Mouse (Mus musculus) c-Kit-positive CD71-positive TER-119-negative erythroid progenitor cells, embryonic 14.5 days (primary cell): ENCODE results near the gene Adgrg1.

Experiments
- DNase-seq: peaks from one replicate; pipeline ENCODE4 v3.0.0-alpha.2; 2013; ENCODE audit warnings: low read depth

Gene Adgrg1

DNA sequence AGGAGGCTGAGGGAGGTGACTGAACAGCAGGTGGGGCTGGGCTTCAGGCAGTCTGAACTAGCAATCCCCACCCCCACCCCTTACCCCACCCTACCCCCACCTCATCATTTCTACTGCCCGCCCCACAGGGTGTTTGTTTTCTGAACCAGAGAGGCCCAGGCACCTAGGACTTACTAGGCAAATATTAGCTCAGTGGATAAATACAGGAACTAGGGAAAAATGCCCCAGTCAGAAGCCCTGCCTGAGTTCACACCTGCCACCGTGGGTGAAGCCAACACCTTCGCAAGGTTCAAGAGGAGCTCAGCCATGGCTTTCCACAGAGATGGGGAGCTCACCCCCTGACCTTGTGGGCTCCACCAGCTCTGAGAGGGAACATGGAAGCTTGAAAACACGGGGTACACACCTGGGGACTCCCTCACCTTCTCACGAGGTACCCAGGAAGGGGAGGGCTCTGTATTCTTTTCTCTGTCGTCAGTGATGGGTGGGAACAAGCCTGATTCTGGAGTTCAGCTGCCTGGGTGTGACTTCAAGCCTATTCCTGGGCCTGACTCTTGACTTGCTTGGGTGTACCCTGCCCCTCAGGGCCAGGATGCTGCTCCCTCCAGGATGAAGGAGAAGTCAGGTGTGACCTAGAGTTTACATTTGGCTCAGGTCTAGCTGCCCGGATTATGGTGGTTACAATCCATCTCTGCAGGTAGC lies at the start of gene Adgrg1:
Adgrg1 (plus strand) TSS at position 285 of the 699 bp plus-strand sequence.
- DNase-seq, result no peak

DNA sequence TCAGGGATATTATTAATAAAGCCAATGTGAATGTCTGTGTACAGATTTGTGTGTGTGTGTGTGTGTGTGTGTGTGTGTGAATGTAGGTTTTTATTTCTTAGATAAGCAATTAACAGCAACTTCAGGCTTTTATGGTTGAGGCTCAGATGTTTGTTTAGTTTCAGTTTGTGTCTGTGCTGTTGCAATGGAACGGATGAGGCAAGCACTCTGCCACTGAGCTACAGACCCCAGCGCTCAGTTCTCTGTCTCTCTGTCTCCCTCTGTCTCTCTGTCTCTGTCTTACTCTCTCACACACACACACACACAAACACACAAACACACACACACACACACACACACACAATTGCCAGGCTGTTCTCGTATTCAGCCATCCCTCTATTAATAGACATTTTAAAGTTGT lies 46.3 kb upstream of the Adgrg1 start:
- DNase-seq, result no peak

DNA sequence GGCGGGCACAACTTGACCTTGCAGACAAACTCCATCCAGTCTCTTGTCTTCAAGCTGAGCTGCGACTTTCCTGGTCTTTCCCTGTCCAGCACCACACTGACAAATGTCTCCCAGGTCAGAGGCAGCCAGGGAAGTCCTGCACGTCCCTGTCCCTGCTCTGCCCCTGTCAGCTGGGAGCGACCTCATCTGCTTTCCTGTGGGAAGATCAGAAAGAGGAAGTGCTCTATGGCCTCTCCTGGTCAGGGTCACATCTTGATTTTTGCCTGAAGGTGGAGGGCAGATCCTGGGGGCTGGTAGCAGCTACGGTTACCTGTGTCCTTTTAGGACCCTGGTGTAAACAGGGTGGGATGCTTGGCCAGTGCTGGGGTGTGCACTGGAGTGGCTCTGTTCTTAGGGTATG lies 40.6 kb upstream of the Adgrg1 start:
- DNase-seq, result no peak

DNA sequence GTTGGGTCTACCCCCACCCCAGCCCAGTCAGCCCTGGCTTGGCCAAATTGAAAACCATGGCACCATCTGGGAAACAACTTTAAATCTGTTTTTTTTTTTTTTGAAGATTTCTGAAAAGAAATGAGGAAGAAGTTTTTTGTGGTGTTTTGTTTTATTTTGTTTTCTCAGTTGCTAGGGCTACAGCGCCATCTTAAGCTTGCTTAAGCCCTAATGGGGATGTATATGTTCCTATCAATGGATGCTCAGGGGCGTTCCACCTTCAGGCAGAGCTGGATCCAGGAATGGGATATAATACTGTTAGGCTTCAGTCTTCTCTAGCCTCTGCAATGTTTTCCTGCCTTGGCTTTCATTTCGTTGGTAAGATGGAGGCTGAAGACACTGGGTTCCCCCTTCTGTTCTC lies 39.4 kb upstream of the Adgrg1 start:
- no peak for DNase-seq

DNA sequence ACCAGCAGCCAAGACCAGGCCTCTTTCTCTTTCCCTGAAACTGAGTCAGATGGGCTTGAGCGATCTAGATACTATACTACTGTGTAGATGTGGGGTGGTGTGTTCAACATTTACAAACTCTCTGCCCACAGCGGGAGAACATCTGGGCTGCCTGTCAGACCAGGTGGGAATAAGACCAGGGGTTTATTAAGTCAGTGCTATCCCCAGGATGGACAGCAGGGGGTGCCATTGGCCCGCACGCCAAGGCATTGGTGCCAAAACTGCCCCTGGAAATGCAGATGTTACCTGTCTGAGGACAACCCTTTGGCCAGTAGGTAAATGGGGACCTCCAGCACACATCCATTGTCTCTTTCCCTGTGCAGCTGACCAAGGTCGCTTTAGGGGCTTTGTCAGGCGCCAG lies 32.0 kb upstream of the Adgrg1 start:
- DNase-seq, result no peak

DNA sequence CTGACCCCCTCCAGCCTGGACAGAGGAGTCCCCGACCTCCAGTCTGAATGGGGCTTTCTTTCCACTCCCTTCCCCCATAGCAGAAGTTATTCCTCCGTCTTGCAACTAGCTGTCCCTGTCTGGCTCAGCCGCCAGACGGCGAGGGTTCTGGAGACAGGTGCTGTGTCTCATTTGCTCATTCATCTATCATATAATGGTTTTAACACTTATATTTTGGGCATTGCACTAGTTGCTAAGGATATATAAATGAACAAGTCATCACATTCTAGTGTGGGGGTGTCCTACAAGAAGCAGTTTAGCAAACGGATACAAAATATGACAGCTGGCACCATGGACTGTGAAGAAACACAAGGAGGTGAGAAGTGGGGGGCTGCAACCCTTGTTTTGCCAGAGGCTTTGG lies 29.4 kb upstream of the Adgrg1 start:
- DNase-seq, result no peak

DNA sequence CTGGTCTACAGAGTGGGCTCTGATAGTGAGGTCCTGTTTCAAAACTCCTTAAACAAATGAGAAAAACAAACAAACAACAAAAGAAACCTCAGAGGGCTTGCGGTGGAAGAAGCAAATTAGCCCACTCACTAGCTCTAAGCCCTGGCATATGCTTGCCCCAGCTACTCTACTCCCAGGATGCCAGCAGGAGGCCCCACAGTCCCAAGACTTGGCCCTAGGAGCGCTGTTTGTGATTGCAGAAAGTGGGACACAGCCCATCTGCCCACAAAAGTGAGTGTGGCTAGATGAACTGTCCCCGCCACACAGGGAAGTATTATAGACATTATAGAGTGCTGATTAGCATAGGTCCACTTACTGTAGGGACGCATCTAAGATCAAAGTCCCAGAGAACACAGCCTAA lies 26.1 kb upstream of the Adgrg1 start:
- DNase-seq, result no peak

DNA sequence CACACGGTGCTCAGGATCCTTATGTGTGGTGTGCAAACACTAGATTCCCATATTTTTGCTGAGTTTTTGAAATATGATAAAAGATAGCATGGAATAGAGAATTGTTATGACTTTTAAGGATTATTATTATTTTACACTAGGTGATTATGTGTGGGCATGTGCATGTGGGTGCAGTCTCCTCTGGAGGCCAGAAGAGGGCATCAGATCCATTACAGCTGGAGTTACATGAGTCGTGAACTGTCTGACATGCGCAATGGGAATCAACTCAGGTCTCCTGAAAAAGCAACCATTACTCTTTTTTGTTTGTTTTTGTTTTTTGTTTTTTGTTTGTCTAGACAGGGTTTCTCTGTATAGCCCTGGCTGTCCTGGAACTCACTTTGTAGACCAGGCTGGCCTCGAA lies 25.5 kb upstream of the Adgrg1 start:
- no peak for DNase-seq

DNA sequence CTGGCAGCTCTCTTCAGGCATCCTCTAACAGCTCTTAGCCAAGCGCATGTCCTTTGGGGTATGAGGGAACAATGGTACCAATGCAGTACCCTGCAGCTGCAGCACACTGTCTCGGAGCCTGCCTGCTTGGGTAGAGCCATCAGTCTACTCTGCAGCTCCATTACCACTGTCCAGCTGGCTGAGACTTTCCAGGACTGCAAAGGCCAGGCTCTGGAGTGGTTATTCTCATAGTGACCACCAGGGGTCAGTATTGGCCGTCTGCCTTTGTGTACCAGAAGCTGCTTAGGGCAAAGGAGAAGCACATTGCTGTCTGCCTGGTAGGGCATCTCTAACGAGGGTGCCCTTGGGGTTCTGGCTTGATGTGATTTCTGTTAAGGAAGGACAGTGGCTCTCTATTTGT lies 24.5 kb upstream of the Adgrg1 start:
- DNase-seq, result peak; percentile 68

DNA sequence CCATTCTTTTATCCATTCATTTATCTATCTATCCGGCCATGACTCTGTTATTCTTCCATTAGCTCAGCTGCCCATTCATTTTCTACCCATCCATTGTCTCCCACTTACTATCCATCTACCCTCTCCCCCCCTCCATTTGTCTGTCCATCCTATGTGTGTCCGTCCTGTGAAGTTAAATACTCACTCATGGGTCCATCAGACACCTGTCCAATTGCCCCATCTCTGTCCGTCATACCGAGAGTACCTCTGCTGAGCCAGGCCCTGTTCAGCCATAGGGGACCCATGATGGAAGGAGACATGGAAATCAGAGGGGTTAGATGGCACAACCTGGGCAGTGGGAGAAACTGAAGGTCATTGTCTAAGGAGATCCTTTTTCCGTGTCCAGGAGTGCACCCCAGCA lies 24.1 kb upstream of the Adgrg1 start:
- no peak for DNase-seq

DNA sequence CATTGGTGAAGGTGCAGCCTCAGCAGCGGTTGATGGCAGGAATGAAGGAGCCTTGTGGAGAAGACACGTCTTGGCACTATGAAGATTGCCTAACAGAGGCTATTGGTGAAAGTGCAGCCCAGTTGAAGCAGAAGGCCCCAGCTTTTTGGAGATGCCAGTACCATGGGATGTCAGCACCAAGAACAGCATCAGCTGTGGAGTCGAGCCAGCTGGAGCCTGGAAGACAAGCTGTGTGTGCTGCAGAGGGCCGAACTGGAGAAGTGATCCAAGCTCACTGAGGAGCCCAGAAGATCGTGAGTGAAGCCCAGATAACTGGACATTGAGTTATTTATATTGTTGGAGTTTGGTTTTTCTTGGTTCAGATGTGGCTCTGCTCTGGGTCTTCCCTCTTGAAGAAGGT lies 22.5 kb upstream of the Adgrg1 start:
- no peak for DNase-seq

DNA sequence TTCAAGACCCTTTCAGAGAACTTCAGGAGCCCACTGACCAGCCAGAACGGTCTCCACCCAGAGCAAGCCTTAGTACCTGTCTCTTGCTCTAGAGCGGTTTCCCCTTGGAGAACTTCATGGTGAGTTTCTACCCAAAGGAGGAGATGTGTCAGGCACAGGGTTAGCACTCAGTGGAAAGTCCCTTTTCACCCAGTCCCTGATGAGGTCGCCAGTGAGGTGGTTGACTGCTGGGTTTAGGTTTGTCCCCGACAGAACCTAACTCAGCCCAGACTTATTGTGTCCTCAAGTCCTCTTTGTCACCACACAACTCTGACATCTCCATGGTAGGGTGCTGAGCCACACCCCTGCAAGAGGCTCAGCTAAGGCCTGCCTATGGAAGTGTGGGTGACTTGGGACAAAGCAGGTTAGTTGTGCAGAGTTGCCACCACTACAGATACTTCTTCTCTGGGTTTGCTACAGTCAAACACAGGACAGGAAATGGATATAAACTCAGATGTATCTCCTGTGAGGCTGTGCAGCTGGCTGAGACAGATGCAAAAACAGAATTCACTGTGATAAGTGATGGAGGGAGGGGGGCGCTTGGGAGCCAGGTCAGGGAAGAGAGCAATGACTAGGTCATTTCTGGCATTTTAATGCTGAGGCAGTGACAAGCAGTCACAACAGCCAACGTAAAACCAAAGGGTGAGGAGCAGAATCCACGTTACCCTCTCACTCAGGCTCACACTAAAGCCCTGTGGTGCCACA lies 20.8 kb upstream of the Adgrg1 start:
- no peak for DNase-seq

DNA sequence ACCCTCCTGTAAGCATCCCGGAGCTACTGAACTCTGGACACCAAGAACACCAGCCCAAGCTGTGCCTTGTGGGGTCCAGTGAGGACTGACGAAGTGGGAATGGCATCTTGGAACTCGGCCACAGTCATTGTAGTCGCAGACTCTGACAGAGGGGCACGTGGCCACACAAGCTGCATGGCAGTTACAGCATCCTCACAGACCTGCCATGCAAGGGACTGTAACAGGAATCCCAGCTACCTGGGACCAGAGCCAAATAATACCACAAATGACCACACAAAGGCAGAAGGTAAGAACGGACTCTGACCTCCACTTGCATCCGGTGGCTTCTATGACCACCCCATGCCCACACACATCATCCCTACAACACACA lies 20.2 kb upstream of the Adgrg1 start:
- no peak for DNase-seq

DNA sequence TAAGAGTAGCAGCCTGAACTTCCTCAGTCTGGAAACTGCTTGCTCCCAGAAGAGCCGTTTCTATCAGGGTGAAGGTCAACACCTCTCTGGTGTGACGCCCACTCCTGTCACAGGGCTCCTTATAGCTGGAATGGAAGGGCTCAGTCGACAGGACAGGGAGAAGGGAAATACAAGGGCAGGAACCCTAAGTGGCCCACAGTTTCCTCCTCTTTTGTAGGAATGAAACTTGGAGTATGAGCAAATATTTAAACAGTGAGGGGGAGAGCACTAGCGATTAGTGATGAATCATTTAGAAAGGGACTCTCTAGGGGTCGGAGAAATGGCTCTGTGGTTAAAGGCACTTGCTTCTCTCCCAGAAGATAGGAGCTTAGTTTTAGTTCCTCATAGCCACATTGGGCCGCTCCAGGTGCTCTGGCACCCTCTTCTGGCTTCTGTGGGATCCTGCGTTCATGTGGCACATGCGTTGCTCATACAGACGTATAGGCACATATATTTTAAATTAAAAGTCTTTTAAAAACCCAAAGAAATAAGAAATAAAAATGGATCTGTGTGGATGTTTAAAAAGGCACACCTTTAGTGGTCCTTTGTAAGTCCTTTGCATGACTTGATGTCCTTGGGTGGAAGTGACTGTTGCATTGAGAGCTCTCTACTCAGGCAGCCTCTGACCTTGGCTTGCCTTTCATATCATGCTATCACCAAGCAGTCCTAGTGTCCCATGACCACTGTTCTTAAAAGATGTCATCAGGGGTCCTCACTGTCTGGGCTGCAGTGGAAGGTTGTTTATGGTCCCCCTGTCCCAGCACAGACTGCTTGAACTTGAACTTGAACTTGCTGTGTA lies 19.4 kb upstream of the Adgrg1 start:
- peak; percentile 67 for DNase-seq

DNA sequence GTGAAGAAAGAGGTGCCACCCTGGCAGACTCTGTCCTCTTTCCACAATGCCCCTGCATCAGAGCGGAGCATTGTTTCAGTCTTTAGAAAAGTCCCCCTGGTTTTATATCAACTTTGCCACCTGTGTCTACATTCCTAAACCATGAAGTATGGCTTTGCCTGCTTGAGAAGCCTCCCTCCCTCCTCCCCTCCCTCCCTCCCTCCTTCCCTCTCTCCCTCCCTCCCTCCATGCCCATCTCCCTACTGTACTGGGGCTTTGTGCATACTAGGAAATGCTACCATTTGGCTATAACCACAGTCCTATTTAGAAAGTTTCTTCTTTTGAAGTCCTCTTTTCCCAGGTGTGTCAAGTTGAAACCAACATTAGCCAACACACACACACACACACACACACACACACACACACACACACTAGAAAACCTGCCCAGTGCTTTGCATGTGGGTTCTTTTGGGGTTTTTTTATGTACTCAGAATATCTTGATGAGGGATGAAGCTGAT lies 18.4 kb upstream of the Adgrg1 start:
- DNase-seq, result no peak

DNA sequence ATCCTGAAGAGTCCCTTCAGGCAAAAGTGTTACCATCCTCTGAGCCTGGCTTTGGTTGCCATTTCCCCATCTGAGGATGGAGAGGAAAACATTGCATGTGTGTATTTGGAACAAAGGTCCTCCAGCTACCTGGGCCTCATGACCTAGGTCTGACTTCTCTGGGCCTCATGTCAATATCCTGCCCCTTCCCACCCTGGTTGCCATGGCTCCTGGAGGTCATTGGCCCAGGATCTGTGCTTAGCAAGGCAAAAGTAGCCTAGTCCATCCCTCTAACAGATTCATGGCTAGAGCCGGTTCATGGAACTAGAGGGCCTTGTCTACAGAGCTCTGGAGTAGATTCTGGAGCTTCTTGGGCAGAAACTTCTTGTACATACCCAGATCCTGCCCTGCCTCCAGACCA lies 12.3 kb upstream of the Adgrg1 start:
- DNase-seq, result no peak

DNA sequence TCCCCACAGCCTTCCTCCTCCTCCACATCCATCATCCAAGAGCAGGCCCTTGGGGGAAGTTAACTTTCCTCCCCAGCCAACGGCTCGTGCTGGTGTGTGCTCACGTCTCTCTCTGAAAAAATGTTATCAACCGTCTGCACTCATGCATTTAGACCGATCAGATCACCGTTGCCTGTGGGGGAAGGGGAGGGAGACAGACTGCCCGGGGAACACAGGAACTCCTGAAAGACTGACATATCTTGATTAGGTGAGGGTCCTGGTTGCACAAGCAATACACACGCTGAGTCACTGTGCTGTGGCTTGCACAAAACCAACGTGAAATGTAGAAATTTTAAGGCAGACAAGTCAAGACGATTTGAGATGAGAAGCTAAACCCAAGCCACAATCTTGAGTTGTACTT lies 9.7 kb upstream of the Adgrg1 start:
- peak; percentile 91 for DNase-seq

DNA sequence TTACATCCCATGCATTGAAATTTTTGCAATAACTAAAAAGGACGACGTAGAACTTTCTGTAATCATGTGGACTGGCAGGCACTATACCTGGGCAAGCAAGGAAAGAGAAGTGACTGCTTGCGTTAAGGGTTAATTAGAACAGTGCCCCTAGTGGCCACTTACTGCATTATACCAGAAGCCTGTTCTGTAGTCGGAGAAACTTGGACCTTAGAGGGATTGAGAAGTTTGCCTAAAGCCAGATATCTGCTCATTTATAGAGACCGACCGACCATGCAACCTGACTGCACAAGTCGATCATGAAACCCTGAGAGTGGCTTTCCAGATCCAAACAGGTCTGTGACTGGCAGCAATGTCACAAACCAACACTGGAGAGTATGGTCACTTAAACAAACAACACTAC lies 8.0 kb upstream of the Adgrg1 start:
- DNase-seq, result peak; percentile 72

DNA sequence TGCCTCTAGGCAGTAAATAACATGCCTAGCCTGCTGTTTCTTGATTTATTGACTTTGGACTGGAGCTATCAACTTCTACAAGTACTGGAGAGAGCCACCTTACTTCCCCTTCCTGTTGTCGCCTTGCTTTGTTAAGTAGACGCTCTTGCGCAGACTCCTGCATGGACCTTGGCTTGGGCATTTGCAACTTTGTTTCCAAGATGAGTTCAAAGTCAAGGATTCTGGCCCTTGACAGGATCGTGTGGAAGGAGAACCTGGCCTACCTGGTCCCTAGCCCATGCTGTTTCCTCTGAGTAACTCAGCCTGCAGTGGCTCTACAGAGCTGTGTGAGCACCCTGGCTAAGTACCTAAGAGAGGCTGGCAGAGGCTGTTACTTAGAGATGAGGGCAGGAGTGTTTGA lies 7.5 kb upstream of the Adgrg1 start:
- DNase-seq, result no peak

DNA sequence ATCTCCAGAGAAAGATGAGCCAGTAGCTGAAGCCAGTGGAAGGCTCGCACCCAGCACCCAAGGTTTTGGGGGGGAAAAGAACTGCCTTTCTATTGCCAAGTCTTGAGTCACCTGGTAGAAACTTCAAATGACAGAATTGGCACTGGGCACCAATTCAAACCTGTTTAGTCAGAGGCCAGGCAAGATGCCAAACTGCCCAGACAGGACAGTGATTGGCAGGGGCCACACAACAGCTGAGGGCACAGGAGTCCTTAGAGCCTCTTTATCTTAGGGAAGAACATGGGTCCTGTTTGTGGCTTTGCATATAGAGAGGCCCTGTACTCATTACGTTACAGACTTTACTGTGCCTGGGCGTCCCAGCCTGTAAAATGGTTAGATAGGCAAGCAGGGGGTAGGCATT lies 7.0 kb upstream of the Adgrg1 start:
- DNase-seq, result no peak

DNA sequence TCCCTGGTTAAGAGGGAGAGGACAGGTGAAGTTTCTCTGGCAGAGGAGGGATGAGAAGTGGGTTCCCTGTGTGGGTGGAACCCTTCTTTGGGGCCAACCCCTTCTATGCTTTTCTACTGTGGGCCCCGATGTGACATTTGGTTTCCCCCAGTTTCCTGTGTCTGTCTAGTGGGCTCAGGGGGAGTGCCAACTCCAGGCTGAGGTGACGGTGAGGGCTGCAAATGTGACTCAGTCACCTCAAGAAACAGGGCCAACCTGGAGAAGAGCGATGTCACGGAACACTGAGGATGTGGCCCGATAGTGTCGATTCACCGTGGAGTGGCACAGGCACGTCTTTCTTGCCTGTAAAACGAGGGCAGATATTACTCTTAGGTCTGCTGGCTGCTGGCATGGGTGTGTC lies 1.3 kb upstream of the Adgrg1 start:
- DNase-seq, result no peak

DNA sequence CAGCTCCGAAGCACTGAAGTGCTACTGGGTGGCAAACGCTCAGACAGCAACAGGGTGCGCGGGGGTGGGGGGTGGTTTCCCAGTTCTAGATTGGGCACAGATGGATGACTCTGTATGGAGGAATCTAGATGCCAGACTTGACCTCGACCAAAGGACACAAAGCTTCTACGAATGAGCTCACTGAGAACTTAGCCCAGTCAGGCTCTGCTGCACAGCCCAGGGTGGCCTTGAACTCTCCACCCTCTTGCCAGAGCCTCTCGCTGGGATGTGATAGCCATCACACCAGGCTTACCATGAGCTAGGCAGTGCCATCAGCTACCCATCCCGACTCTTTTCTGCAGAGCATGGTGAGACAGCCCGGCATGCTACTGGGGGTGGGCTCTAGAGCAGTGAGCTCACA lies 765 bp upstream of the Adgrg1 start:
- no peak for DNase-seq
